Mouse (Mus musculus): ENCODE measurements around the gene Clk2.

Clk2 gene

DNA sequence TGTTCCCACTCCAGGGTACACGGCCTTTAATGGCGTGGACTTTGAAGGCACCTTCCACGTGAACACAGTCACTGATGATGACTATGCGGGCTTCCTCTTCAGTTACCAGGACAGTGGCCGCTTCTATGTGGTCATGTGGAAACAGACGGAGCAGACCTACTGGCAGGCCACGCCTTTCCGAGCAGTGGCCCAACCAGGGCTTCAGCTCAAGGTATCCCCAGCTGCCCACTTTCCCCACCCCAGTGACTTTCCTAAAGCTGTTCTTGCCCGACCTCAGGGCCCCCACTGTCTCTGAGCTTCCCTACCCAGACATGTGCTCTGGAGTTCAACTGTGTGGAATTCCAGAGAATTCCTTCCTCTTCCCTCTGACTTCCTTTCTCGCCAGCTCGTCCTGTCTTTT lies 60.2 kb downstream of the Clk2 start:
- DNase-seq (ENCODE audit: low spot score), result no peak

DNA sequence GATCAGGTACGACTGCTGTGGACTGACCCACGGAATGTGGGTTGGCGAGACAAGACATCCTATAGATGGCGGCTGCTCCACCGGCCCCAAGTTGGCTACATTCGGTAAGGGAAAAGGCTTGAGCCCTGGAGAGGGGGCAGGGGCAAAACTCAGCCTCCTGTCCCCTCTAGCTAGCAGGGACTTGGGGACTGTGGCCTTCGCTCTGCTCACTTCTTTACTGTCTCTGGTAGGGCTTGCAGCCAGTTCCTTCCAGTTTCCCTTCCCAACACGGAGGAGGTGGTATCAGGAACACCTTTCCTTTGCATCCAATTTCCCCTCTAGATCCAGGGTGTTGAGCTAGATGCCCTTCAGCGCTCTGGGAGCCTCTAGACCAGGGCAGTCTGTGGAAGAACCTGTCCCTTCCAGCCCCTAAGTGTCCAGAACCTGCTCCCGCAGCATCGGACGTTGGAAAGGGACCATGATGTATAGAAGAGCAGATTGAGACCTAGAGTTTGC lies 60.8 kb downstream of the Clk2 start:
- no peak for DNase-seq (ENCODE audit: low spot score)

DNA sequence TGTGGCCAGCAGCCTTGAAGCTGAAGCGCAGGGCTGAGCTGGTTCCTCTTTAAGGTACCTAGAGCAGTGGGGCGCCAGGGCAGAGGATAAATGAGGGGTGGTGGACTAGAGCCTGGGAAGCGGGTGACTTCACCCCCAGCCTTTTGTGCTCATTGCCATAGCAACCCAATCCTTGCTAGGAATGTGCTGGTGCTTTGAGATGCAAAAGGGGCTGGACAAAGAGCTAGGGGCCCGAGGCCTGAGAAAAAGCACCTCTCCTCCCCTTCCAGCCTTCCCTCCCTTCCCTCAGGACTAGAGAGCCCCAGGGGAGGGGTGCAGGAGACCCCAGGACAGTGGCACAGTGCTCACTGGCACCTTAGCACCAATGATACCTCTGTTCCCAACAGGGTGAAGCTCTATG lies 61.3 kb downstream of the Clk2 start:
- DNase-seq (ENCODE audit: low spot score), result peak; percentile 53

DNA sequence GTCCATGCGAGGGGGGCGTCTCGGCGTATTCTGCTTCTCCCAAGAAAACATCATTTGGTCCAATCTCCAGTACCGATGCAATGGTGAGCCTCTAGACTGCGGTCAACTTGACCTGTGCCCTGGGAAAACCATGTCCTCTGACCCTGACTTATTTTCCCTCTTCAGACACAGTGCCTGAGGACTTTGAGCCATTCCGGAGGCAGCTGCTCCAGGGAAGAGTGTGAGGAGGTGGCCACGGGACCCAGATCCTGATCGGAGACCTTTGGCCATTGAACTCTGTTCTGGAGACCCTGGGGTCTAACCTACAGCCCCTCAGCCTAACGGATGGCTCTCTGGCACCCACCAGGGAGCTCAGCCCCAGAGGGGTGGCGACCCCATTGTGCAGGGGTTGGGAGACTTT lies 61.8 kb downstream of the Clk2 start:
- DNase-seq (ENCODE audit: low spot score), result peak; percentile 19

All from layer of hippocampus, adult 11-12 months (tissue).